Mouse (Mus musculus): ENCODE data around the gene Olfr1028. TPM values are rescaled to one million over a fixed set of nuclear protein-coding genes. Genes with fewer than 3 reads are reported as not detected.

The Olfr1028 gene
- not detected in 2 replicates for polyA plus RNA-seq (2015; fragmentation: Nextera tagmentation; extraction: Ambion mirVana)

GRCm38 (mm10) chr2:85950137-85950536, at the start of gene Olfr1028:
Olfr1028 (plus strand) TSS chr2:85950437.

GRCm38 (mm10) chr2:85904952-85905351, 45.3 kb upstream of the Olfr1028 start, which contains the start of gene Olfr1024:
Olfr1024 (minus strand) TSS chr2:85905052.

GRCm38 (mm10) chr2:85914893-85915292, 35.3 kb upstream of the Olfr1028 start, which contains the start of gene Olfr1025-ps1:
Olfr1025-ps1 (plus strand) TSS chr2:85915193.

GRCm38 (mm10) chr2:85921258-85921657, 29.0 kb upstream of the Olfr1028 start, which contains the start of gene Olfr1026:
Olfr1026 (plus strand) TSS chr2:85921558.

GRCm38 (mm10) chr2:85973595-85973994, 23.4 kb downstream of the Olfr1028 start, which contains the start of gene Olfr1029:
Olfr1029 (plus strand) TSS chr2:85973895.

GRCm38 (mm10) chr2:85978976-85979375, 28.7 kb downstream of the Olfr1028 start, which contains the start of gene Olfr1030:
Olfr1030 (plus strand) TSS chr2:85979276.

GRCm38 (mm10) chr2:85990004-85990403, 39.8 kb downstream of the Olfr1028 start, which contains the start of gene Olfr1031:
Olfr1031 (plus strand) TSS chr2:85990304.

Other genes starting within 250 kb of the Olfr1028 start
- gene Olfr1009, start 235.0 kb upstream of the Olfr1028 start, polyA plus RNA-seq (2015; fragmentation: Nextera tagmentation; extraction: Ambion mirVana) = not detected in 2 replicates
- gene Olfr1012, start 187.7 kb upstream of the Olfr1028 start, polyA plus RNA-seq (2015; fragmentation: Nextera tagmentation; extraction: Ambion mirVana) = not detected in 2 replicates
- not detected in 2 replicates for gene Olfr1013, start 183.3 kb upstream of the Olfr1028 start, polyA plus RNA-seq (2015; fragmentation: Nextera tagmentation; extraction: Ambion mirVana)
- gene Olfr1014, start 177.7 kb upstream of the Olfr1028 start, polyA plus RNA-seq (2015; fragmentation: Nextera tagmentation; extraction: Ambion mirVana) = not detected in 2 replicates
- not detected in 2 replicates for gene Olfr1015, start 168.4 kb upstream of the Olfr1028 start, polyA plus RNA-seq (2015; fragmentation: Nextera tagmentation; extraction: Ambion mirVana)
- gene Olfr1016, start 147.9 kb upstream of the Olfr1028 start, polyA plus RNA-seq (2015; fragmentation: Nextera tagmentation; extraction: Ambion mirVana) = not detected in 2 replicates
- gene Olfr1018, start 132.0 kb upstream of the Olfr1028 start, polyA plus RNA-seq (2015; fragmentation: Nextera tagmentation; extraction: Ambion mirVana) = not detected in 2 replicates
- gene Olfr1019, start 105.0 kb upstream of the Olfr1028 start, polyA plus RNA-seq (2015; fragmentation: Nextera tagmentation; extraction: Ambion mirVana) = not detected in 2 replicates
- not detected in 2 replicates for gene Olfr1020, start 103.4 kb upstream of the Olfr1028 start, polyA plus RNA-seq (2015; fragmentation: Nextera tagmentation; extraction: Ambion mirVana)
- gene Olfr1022, start 81.8 kb upstream of the Olfr1028 start, polyA plus RNA-seq (2015; fragmentation: Nextera tagmentation; extraction: Ambion mirVana) = not detected in 2 replicates
- not detected in 2 replicates for gene Olfr1023, start 64.8 kb upstream of the Olfr1028 start, polyA plus RNA-seq (2015; fragmentation: Nextera tagmentation; extraction: Ambion mirVana)
- gene Olfr1024, start 45.4 kb upstream of the Olfr1028 start, polyA plus RNA-seq (2015; fragmentation: Nextera tagmentation; extraction: Ambion mirVana) = not detected in 2 replicates
- not detected in 2 replicates for gene Olfr1025-ps1, start 35.2 kb upstream of the Olfr1028 start, polyA plus RNA-seq (2015; fragmentation: Nextera tagmentation; extraction: Ambion mirVana)
- not detected in 2 replicates for gene Olfr1026, start 28.9 kb upstream of the Olfr1028 start, polyA plus RNA-seq (2015; fragmentation: Nextera tagmentation; extraction: Ambion mirVana)
- not detected in 2 replicates for gene Olfr1029, start 23.5 kb downstream of the Olfr1028 start, polyA plus RNA-seq (2015; fragmentation: Nextera tagmentation; extraction: Ambion mirVana)
- gene Olfr1030, start 28.8 kb downstream of the Olfr1028 start, polyA plus RNA-seq (2015; fragmentation: Nextera tagmentation; extraction: Ambion mirVana) = not detected in 2 replicates
- gene Olfr1031, start 39.9 kb downstream of the Olfr1028 start, polyA plus RNA-seq (2015; fragmentation: Nextera tagmentation; extraction: Ambion mirVana) = not detected in 2 replicates
- not detected in 2 replicates for gene Olfr1032, start 55.1 kb downstream of the Olfr1028 start, polyA plus RNA-seq (2015; fragmentation: Nextera tagmentation; extraction: Ambion mirVana)
- gene Olfr1033, start 70.2 kb downstream of the Olfr1028 start, polyA plus RNA-seq (2015; fragmentation: Nextera tagmentation; extraction: Ambion mirVana) = 5.2 and 5.3 TPM in 2 replicates
- 0.05 and 0.07 TPM in 2 replicates for gene Olfr1034, start 95.4 kb downstream of the Olfr1028 start, polyA plus RNA-seq (2015; fragmentation: Nextera tagmentation; extraction: Ambion mirVana)
- gene Olfr1036, start 123.6 kb downstream of the Olfr1028 start, polyA plus RNA-seq (2015; fragmentation: Nextera tagmentation; extraction: Ambion mirVana) = not detected in 2 replicates
- not detected in 2 replicates for gene Olfr1037, start 136.9 kb downstream of the Olfr1028 start, polyA plus RNA-seq (2015; fragmentation: Nextera tagmentation; extraction: Ambion mirVana)
- gene Olfr1039, start 185.5 kb downstream of the Olfr1028 start, polyA plus RNA-seq (2015; fragmentation: Nextera tagmentation; extraction: Ambion mirVana) = not detected in 2 replicates
- not detected in 2 replicates for gene Olfr1040, start 196.3 kb downstream of the Olfr1028 start, polyA plus RNA-seq (2015; fragmentation: Nextera tagmentation; extraction: Ambion mirVana)
- not detected in 2 replicates for gene Olfr1042, start 211.4 kb downstream of the Olfr1028 start, polyA plus RNA-seq (2015; fragmentation: Nextera tagmentation; extraction: Ambion mirVana)
- not detected in 2 replicates for gene Olfr1043, start 217.1 kb downstream of the Olfr1028 start, polyA plus RNA-seq (2015; fragmentation: Nextera tagmentation; extraction: Ambion mirVana)
- 0.27 TPM in 1 of 2 replicates, not detected in the other for gene Olfr1044, start 227.4 kb downstream of the Olfr1028 start, polyA plus RNA-seq (2015; fragmentation: Nextera tagmentation; extraction: Ambion mirVana)
- not detected in 2 replicates for gene Olfr52, start 235.2 kb downstream of the Olfr1028 start, polyA plus RNA-seq (2015; fragmentation: Nextera tagmentation; extraction: Ambion mirVana)